Mouse (Mus musculus) MEL-GATA-1-ER (cell line): ENCODE data around the gene Olfr1151.

ENCODE experiments used
- DNase-seq: peaks from one replicate; pipeline ENCODE4 v3.0.0-alpha.2; 2012; ENCODE audit warnings: low read depth; ENCODE audit errors: extremely low read depth

The Olfr1151 gene

DNA sequence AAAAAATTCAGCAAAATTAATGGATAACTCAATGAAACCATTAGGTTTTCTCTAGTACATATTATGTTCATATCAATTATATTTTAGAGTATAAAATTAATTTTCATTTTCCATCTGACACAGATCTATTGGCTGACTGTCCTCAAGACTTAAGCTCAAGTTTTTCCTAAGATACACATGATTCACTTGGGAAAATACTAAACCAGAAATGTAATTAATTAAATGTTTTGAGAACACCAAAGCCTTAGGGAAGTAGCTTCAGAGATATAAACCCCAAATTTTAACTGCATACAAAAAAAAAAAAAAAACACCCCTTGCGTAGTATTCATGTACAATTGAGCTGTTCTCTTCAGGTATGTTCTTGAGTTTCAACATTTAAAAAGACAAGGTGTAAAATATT lies at the start of gene Olfr1151:
Gene Olfr1151, plus strand, starts transcription at position 301 of the 400 bp plus-strand sequence.
- no peak for DNase-seq

DNA sequence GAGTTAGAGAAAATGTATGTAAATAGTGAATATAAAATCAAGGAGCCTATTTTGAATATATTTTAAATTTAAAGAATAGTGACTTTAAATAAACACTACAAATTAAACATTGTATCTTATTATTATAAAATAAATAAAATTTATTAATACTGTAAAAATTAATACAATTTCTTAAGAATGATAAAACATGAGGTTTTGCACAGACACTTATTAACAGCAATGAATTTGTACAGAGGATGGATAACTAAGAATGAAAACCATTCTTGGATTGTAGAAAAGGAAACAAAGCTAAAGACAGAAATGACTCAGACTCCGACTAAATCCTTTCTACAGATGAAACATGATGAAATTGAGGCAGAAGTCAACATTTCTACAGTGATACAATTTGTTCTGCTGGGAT lies 46.1 kb upstream of the Olfr1151 start, which contains the start of gene Olfr1145:
Gene Olfr1145, plus strand, starts transcription at position 301 of the 400 bp plus-strand sequence.
- DNase-seq = no peak

DNA sequence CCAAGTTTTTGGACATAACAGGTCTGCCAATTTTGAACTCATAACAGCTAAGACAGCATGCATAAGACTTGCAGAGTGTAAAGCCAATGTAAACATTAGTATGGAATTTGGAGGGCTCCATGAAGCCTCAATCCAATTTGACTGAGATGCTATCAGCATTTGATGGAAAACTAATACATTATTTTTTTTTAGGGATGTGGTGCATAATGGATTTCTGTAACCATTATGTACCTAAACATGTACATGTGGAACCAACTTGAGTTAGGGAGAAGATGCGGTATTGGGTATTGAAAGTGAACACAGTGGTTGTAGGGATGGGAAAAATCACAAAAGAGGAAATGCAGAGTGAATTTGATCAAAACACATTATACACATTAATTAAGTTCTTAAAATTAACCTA lies 25.4 kb upstream of the Olfr1151 start, which contains the start of gene Olfr1148:
Gene Olfr1148, plus strand, starts transcription at position 301 of the 400 bp plus-strand sequence.
- no peak for DNase-seq

DNA sequence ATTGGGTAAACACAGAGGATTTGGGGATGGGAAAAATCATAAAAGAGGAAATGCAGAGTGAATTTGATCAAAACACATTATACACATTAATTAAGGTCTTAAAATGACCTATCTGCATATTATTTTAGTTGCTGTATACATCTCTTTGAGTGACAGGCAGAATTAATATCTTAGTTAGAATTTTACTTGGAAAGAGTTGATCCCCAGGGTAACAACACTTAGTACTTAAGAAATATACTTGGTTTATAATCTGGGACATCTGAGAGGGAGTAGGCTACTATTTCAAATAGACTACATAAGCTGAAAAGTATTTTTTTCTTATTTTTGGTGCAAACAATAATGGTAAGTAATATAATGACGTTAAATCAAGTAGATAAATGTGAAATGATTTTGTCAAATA lies 12.0 kb upstream of the Olfr1151 start, which contains the start of gene Olfr1150-ps1:
Gene Olfr1150-ps1, plus strand, starts transcription at position 301 of the 400 bp plus-strand sequence.
- DNase-seq = no peak

DNA sequence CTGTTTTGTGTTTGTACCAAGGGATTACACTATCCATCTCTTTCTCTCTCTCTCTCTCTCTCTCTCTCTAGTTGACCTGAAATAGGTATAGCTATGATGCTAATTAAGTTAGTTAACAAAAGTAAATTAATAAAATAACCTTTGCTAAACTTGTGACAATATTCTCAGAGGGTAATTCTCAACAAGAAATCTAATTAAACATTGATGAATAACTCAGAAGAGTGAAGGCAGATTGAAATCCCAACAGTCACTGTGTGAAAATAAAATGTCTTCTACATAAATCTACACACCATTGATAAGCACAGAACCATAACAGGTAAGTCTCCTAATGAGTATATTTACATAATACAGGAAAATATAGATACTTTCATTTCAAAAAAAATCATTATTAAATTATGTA lies 10.5 kb downstream of the Olfr1151 start, which contains the start of gene Olfr1152:
Gene Olfr1152, plus strand, starts transcription at position 301 of the 400 bp plus-strand sequence.
- no peak for DNase-seq

DNA sequence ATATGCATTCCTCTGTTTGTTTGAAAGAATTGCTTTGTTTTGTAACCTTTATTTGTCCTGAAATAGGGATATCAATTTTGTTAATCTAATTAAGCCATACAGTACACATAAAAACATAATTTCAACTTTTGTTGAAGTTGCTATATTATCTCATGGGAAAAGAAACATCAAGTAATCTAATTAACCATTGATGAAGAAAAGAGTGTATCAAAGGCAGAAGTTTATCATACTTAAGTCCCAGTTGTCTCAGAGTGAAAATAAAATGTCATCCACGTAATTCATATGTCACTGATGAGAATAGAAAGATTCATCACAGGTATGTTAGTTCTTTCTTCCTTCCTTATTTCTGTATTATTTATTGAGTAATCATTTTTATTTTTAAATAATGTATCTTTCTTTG lies 39.0 kb downstream of the Olfr1151 start, which contains the start of gene Olfr1153:
Gene Olfr1153, plus strand, starts transcription at position 301 of the 400 bp plus-strand sequence.
- DNase-seq = no peak

DNA sequence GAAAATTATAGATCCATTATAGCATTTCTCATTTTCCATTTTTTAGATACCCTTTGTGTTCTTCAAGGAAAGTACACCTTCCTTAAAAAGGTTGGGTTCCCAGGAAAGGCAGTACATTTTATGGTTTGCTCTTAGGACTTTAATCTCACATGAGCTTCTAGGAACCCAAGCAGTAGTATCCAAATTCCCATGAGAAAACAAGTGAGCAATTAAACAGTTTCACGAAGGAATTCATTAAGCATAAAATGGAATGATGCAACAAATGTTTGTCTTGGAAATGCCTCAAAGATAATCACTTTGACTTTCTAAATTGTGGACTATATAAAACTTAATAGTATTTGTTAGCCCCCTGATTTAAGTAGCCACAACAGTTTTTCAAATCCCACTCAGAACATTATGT lies 49.4 kb downstream of the Olfr1151 start, which contains the start of gene Olfr1154:
Gene Olfr1154, minus strand, starts transcription at position 101 of the 400 bp plus-strand sequence.
- DNase-seq = no peak
